Mouse (Mus musculus) brain, embryonic 14.5 days (tissue): ENCODE measurements around the gene Gal3st2c. TPM values are rescaled to one million over a fixed set of nuclear protein-coding genes. Genes with fewer than 3 reads are reported as not detected.

ENCODE experiments used
- DNase-seq: peaks from one replicate; pipeline ENCODE4 v3.0.0-alpha.2; 2011; ENCODE audit warnings: low read depth
- CTCF ChIP-seq: fragments of 200-500 bp; IDR thresholded peaks from 2 replicates; pipeline ENCODE4 v1.5.1; 2012; ENCODE audit warnings: inconsistent platforms, mild to moderate bottlenecking, moderate library complexity, borderline replicate concordance; ENCODE audit not compliant: insufficient read depth, insufficient read length; ENCODE audit errors: extremely low read depth
- POLR2A ChIP-seq: fragments of 200-500 bp; IDR thresholded peaks from 2 replicates; pipeline ENCODE4 v1.6.1; 2012; ENCODE audit warnings: mild to moderate bottlenecking, inconsistent platforms, borderline replicate concordance; ENCODE audit not compliant: poor library complexity, insufficient read depth, insufficient read length, severe bottlenecking; ENCODE audit errors: extremely low read depth
- polyA plus RNA-seq: library from polyadenylated mRNA; depleted of rRNA; stranded (reverse); fragments of >200 nt; gene quantifications from 2 replicates; pipeline ENCODE4 v1.2.3, GENCODE M21; 2012

Gal3st2c gene
- polyA plus RNA-seq, 1 experiment = not detected

GRCm38 (mm10) chr1:94020151-94020550 lies 29.8 kb downstream of the Gal3st2c start, which contains the start of gene Neu4:
Neu4 (plus strand) TSS chr1:94020451.
- DNase-seq = no peak
- TF ChIP-seq POLR2A = no peak
- no peak for TF ChIP-seq CTCF

GRCm38 (mm10) chr1:94027506-94028108 lies 37.3 kb downstream of the Gal3st2c start:
- DNase-seq = peak; percentile 24
- TF ChIP-seq CTCF (no peak), POLR2A (no peak)

GRCm38 (mm10) chr1:94028741-94029140 lies 38.4 kb downstream of the Gal3st2c start:
- no peak for DNase-seq

GRCm38 (mm10) chr1:94033075-94033602 lies 42.8 kb downstream of the Gal3st2c start:
- TF ChIP-seq CTCF = no peak
- no peak for TF ChIP-seq POLR2A

More at GRCm38 (mm10) chr1:94028741-94029140, 38.4 kb downstream of the Gal3st2c start:
- TF ChIP-seq POLR2A (no peak), CTCF (no peak)

GRCm38 (mm10) chr1:94034984-94035743 lies 44.9 kb downstream of the Gal3st2c start:
- DNase-seq = peak; percentile 91
- TF ChIP-seq CTCF = peak; percentile 85
- TF ChIP-seq POLR2A = no peak

More at GRCm38 (mm10) chr1:94033075-94033602, 42.8 kb downstream of the Gal3st2c start:
- no peak for DNase-seq

GRCm38 (mm10) chr1:94040391-94040790 lies 50.1 kb downstream of the Gal3st2c start:
- no peak for TF ChIP-seq CTCF
- no peak for TF ChIP-seq POLR2A
- DNase-seq = no peak

- DNase-seq = no peak
- TF ChIP-seq CTCF (no peak), POLR2A (no peak)
Observed at GRCm38 (mm10) chr1:94045559-94045958, 55.2 kb downstream of the Gal3st2c start.

- TF ChIP-seq POLR2A (no peak), CTCF (no peak)
- DNase-seq = no peak
Observed at GRCm38 (mm10) chr1:94046544-94046943, 56.2 kb downstream of the Gal3st2c start.

- no peak for TF ChIP-seq POLR2A
- no peak for TF ChIP-seq CTCF
Observed at GRCm38 (mm10) chr1:94051104-94051503, 60.8 kb downstream of the Gal3st2c start.

GRCm38 (mm10) chr1:94052373-94052772 lies 62.1 kb downstream of the Gal3st2c start, which contains the start of gene Pdcd1:
Pdcd1 (minus strand) TSS chr1:94052553.
- DNase-seq = no peak
- TF ChIP-seq POLR2A (no peak), CTCF (no peak)

More at GRCm38 (mm10) chr1:94051104-94051503, 60.8 kb downstream of the Gal3st2c start:
- DNase-seq = no peak

GRCm38 (mm10) chr1:94053530-94054216 lies 63.4 kb downstream of the Gal3st2c start:
- TF ChIP-seq POLR2A (no peak), CTCF (no peak)
- no peak for DNase-seq

GRCm38 (mm10) chr1:94054481-94054880 lies 64.2 kb downstream of the Gal3st2c start:
- TF ChIP-seq CTCF = no peak
- no peak for TF ChIP-seq POLR2A
- no peak for DNase-seq

- no peak for DNase-seq
- TF ChIP-seq CTCF = no peak
- TF ChIP-seq POLR2A = no peak
Observed at GRCm38 (mm10) chr1:94055966-94056365, 65.7 kb downstream of the Gal3st2c start.
